Mouse (Mus musculus) forebrain, embryonic 12.5 days (tissue): Measurements from ENCODE around the gene P2ry12. TPM values are rescaled to one million over a fixed set of nuclear protein-coding genes. Genes with fewer than 3 reads are reported as not detected.

Experiments used
- ATAC-seq: fragments of 200-750 bp; cut with Nextera tagmentation; 2 replicates; pipeline ENCODE4 v1.8.0; 2017; ENCODE audit warnings: moderate TSS enrichment; ENCODE audit not compliant: low FRiP score
- H3K27ac ChIP-seq: fragments of 300-500 bp; sonication (generic); 2 replicates; pipeline ENCODE4 v1.5.1; 2016; ENCODE audit warnings: mild to moderate bottlenecking
- H3K27me3 ChIP-seq: fragments of 300-500 bp; sonication (generic); 2 replicates; pipeline ENCODE4 v1.6.1; 2016; ENCODE audit warnings: mild to moderate bottlenecking
- H3K36me3 ChIP-seq: fragments of 300-500 bp; sonication (generic); replicated peaks from 2 replicates; pipeline ENCODE4 v1.6.1; 2016; ENCODE audit warnings: mild to moderate bottlenecking
- H3K4me1 ChIP-seq: fragments of 300-500 bp; sonication (generic); 2 replicates; pipeline ENCODE4 v1.6.1; 2016
- H3K4me2 ChIP-seq: fragments of 300-500 bp; sonication (generic); 2 replicates; pipeline ENCODE4 v1.6.1; 2016; ENCODE audit warnings: mild to moderate bottlenecking, moderate library complexity
- H3K4me3 ChIP-seq: fragments of 300-500 bp; sonication (generic); replicated peaks from 2 replicates; pipeline ENCODE4 v1.5.1; 2016; ENCODE audit warnings: mild to moderate bottlenecking
- H3K9ac ChIP-seq: fragments of 300-500 bp; sonication (generic); 2 replicates; pipeline ENCODE4 v1.6.1; 2016; ENCODE audit warnings: mild to moderate bottlenecking
- H3K9me3 ChIP-seq: fragments of 300-500 bp; sonication (generic); 2 replicates; pipeline ENCODE4 v1.6.1; 2016
- WGBS: fragments of 180-500 bp; shearing (Covaris S2); methylation state at CpG from one replicate; pipeline ENCODE4 v1.1.7; 2016; 5-methylcytosine and 5-hydroxymethylcytosine counted together
- polyA plus RNA-seq: library from polyadenylated mRNA; unstranded; fragments of >200 nt; fragmentation: Nextera tagmentation; extraction: Ambion mirVana; gene quantifications from 2 replicates; pipeline ENCODE4 v1.2.1, GENCODE M21; 2016

Gene P2ry12
- polyA plus RNA-seq, 1 experiment from 2014 or later: 4.4 TPM

GRCm38 (mm10) chr3:59227696-59228095, 35.0 kb downstream of the P2ry12 start:
- no peaks in the 10 kb centered on the region for H3K9me3 ChIP-seq
- no peak overlapping the region for H3K4me2 ChIP-seq
- H3K4me3 ChIP-seq: no peak overlapping the region
- ATAC-seq: no peak
- H3K36me3 ChIP-seq: no peaks in the 10 kb centered on the region
- H3K9ac ChIP-seq: no peak overlapping the region
- no peaks in the 10 kb centered on the region for H3K27me3 ChIP-seq
- H3K4me1 ChIP-seq: no peaks in the 10 kb centered on the region
- WGBS: 94% methylated on average over 9 of the region's 9 CpGs
- H3K27ac ChIP-seq: no peak overlapping the region

GRCm38 (mm10) chr3:59225411-59225810, 37.3 kb downstream of the P2ry12 start:
- Histone ChIP-seq H3K9me3 (no peaks in the 10 kb centered on the region), H3K27me3 (no peaks in the 10 kb centered on the region), H3K27ac (no peak overlapping the region), H3K36me3 (no peaks in the 10 kb centered on the region), H3K9ac (no peak overlapping the region), H3K4me3 (no peak overlapping the region), H3K4me1 (no peaks in the 10 kb centered on the region), H3K4me2 (no peak overlapping the region)
- no peak for ATAC-seq

GRCm38 (mm10) chr3:59222303-59222702, 40.4 kb downstream of the P2ry12 start:
- ATAC-seq: no peak
- no peaks in the 10 kb centered on the region for H3K27me3 ChIP-seq
- no peak overlapping the region for H3K4me3 ChIP-seq
- H3K9ac ChIP-seq: no peak overlapping the region
- H3K36me3 ChIP-seq: no peaks in the 10 kb centered on the region
- H3K27ac ChIP-seq: no peak overlapping the region
- WGBS: 87% methylated on average over 2 of the region's 2 CpGs
- H3K4me2 ChIP-seq: no peak overlapping the region
- no peaks in the 10 kb centered on the region for H3K4me1 ChIP-seq
- no peaks in the 10 kb centered on the region for H3K9me3 ChIP-seq

- H3K9me3 ChIP-seq: no peaks in the 10 kb centered on the region
- no peak overlapping the region for H3K27ac ChIP-seq
- no peak for ATAC-seq
- no peak overlapping the region for H3K4me3 ChIP-seq
- WGBS: 92% methylated on average over 2 of the region's 2 CpGs
- H3K36me3 ChIP-seq: no peaks in the 10 kb centered on the region
- H3K27me3 ChIP-seq: no peaks in the 10 kb centered on the region
- H3K4me2 ChIP-seq: no peak overlapping the region
- no peak overlapping the region for H3K9ac ChIP-seq
- H3K4me1 ChIP-seq: no peaks in the 10 kb centered on the region
Observed at GRCm38 (mm10) chr3:59219326-59219725, 43.3 kb downstream of the P2ry12 start.

GRCm38 (mm10) chr3:59217211-59217610, 45.5 kb downstream of the P2ry12 start:
- H3K27me3 ChIP-seq: no peaks in the 10 kb centered on the region
- no peak for ATAC-seq
- H3K4me2 ChIP-seq: no peak overlapping the region
- H3K27ac ChIP-seq: no peak overlapping the region
- H3K9me3 ChIP-seq: no peaks in the 10 kb centered on the region
- H3K4me3 ChIP-seq: no peak overlapping the region
- WGBS: 93% methylated on average over 10 of the region's 10 CpGs
- no peaks in the 10 kb centered on the region for H3K4me1 ChIP-seq
- no peak overlapping the region for H3K9ac ChIP-seq
- no peaks in the 10 kb centered on the region for H3K36me3 ChIP-seq

GRCm38 (mm10) chr3:59212404-59212803, 50.3 kb downstream of the P2ry12 start:
- Histone ChIP-seq H3K27me3 (no peaks in the 10 kb centered on the region), H3K27ac (no peak overlapping the region), H3K4me2 (no peak overlapping the region), H3K9me3 (no peaks in the 10 kb centered on the region), H3K4me1 (no peaks in the 10 kb centered on the region), H3K36me3 (no peaks in the 10 kb centered on the region), H3K9ac (no peak overlapping the region), H3K4me3 (no peak overlapping the region)
- no peak for ATAC-seq

GRCm38 (mm10) chr3:59211784-59212183, 50.9 kb downstream of the P2ry12 start:
- ATAC-seq: no peak
- Histone ChIP-seq H3K4me1 (no peaks in the 10 kb centered on the region), H3K36me3 (no peaks in the 10 kb centered on the region), H3K27me3 (no peaks in the 10 kb centered on the region), H3K27ac (no peak overlapping the region), H3K9ac (no peak overlapping the region), H3K4me3 (no peak overlapping the region), H3K9me3 (no peaks in the 10 kb centered on the region), H3K4me2 (no peak overlapping the region)
- WGBS: 94% methylated on average over 8 of the region's 8 CpGs

GRCm38 (mm10) chr3:59210727-59211126, 51.9 kb downstream of the P2ry12 start, which contains the start of gene P2ry13:
P2ry13 (minus strand) TSS chr3:59210882.
- no peak within 1 kb of the TSS for H3K4me3 ChIP-seq
- no peaks in the 10 kb centered on the region for H3K9me3 ChIP-seq
- no peaks in the 10 kb centered on the region for H3K36me3 ChIP-seq
- H3K27ac ChIP-seq: no peak within 1 kb of the TSS
- no peaks in the 10 kb centered on the region for H3K27me3 ChIP-seq
- WGBS: 91% methylated on average over 6 of the region's 6 CpGs
- H3K9ac ChIP-seq: no peak within 1 kb of the TSS
- H3K4me1 ChIP-seq: no peaks in the 10 kb centered on the region
- no peak for ATAC-seq
- no peak within 1 kb of the TSS for H3K4me2 ChIP-seq

- Histone ChIP-seq H3K9me3 (no peaks in the 10 kb centered on the region), H3K9ac (no peak overlapping the region), H3K27ac (no peak overlapping the region), H3K4me3 (no peak overlapping the region), H3K36me3 (no peaks in the 10 kb centered on the region), H3K4me1 (no peaks in the 10 kb centered on the region), H3K4me2 (no peak overlapping the region), H3K27me3 (no peaks in the 10 kb centered on the region)
- 76% methylated on average over 8 of the region's 8 CpGs for whole genome bisulfite sequencing
- ATAC-seq: no peak
Observed at GRCm38 (mm10) chr3:59210089-59210488, 52.6 kb downstream of the P2ry12 start.

GRCm38 (mm10) chr3:59208650-59209548, 53.8 kb downstream of the P2ry12 start:
- peak; percentile 51; the same call in 1 of the 2 replicates for ATAC-seq
- Histone ChIP-seq H3K4me3 (no peak overlapping the region), H3K36me3 (no peaks in the 10 kb centered on the region), H3K27me3 (no peaks in the 10 kb centered on the region), H3K4me1 (no peaks in the 10 kb centered on the region), H3K4me2 (no peak overlapping the region), H3K9ac (no peak overlapping the region), H3K9me3 (no peaks in the 10 kb centered on the region), H3K27ac (no peak overlapping the region)
- 71% methylated on average over 4 of the region's 4 CpGs for WGBS

GRCm38 (mm10) chr3:59205941-59206340, 56.7 kb downstream of the P2ry12 start:
- Histone ChIP-seq H3K27ac (no peak overlapping the region), H3K4me1 (no peaks in the 10 kb centered on the region), H3K9me3 (no peaks in the 10 kb centered on the region), H3K9ac (no peak overlapping the region), H3K27me3 (no peaks in the 10 kb centered on the region), H3K4me3 (no peak overlapping the region), H3K4me2 (no peak overlapping the region), H3K36me3 (no peaks in the 10 kb centered on the region)
- 80% methylated on average over 4 of the region's 4 CpGs for WGBS
- no peak for ATAC-seq

- Histone ChIP-seq H3K4me3 (no peak overlapping the region), H3K27me3 (no peaks in the 10 kb centered on the region), H3K4me1 (no peaks in the 10 kb centered on the region), H3K9ac (no peak overlapping the region), H3K36me3 (no peaks in the 10 kb centered on the region), H3K4me2 (no peak overlapping the region), H3K27ac (no peak overlapping the region), H3K9me3 (no peaks in the 10 kb centered on the region)
- no peak for ATAC-seq
- 70% methylated on average over 11 of the region's 11 CpGs for WGBS
Observed at GRCm38 (mm10) chr3:59204719-59205503, 57.8 kb downstream of the P2ry12 start.
